Mouse (Mus musculus): ENCODE data around the gene Zfp213. TPM values are rescaled to one million over a fixed set of nuclear protein-coding genes. Genes with fewer than 3 reads are reported as not detected.
"Not testable (repeated sequence)": the region's sequence is repeated elsewhere in the genome, so short reads cannot be mapped to it uniquely, and the experiment has no call there.

Gene Zfp213
- polyA plus RNA-seq, 1 experiment: 13.0 TPM

DNA sequence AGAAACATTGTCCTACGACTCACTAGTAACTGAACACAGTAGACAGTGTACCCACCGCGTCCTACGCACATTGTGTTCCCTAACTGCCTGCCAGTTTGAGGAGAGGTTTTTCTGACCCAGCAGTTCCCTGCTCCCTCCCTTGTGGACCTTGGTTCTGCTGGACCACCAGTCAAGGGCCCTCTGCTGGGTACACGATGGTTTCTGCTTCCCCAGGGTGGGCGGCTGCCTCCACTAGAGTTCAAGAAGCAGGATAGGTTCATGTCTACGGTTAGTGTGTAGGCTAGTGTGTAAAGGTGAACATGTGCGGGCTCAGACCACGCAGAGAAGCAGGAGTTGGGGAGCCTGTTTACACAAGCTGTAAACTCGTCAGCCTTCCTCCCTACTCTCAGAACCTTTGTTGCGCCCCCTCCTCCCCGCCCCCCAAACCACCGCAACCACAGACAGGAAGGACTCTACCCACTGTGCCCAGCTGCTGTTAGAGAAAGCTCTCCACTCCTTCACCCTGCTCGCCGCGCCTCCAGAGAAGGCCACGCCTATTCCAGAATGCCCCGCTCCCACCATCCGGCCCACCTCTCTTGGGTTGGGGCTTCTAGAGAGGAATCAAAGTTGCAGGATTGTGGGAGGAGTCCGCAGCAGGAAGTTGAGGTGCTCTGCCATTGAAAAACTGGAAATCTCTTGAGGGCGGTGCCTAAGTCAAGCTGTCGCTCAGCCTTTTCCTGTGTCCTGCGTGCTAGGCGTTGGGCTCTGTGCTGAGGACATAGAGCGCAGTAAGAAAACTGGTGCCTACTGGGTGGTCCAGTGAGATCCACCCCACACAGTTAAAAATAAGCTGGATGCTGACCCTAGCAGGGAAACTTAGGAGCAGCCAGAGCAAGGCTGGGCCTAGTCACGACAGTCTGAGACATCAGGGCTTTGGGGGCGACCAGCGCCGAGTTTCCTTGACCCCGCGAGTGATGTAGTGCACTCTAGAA lies 34.8 kb upstream of the Zfp213 start, which contains the start of gene Zfp13:
Gene Zfp13 (minus strand): TSS at position 906 of the 971 bp plus-strand sequence.
- Histone ChIP-seq H3ac (ENCODE audit: control insufficient read depth, insufficient read length, low read depth) (peak within 1 kb of the TSS; percentile 68), H3K79me3 (ENCODE audit: low read depth) (no peaks in the 10 kb centered on the region), H3K27me3 (ENCODE audit: control insufficient read depth, insufficient read depth, insufficient read length) (no peaks in the 10 kb centered on the region), H3K36me3 (ENCODE audit: control insufficient read depth, insufficient read depth) (no peaks in the 10 kb centered on the region), H3K4me3 (ENCODE audit: insufficient read depth, poor library complexity, severe bottlenecking) (peak within 1 kb of the TSS; percentile 26), H3K79me2 (ENCODE audit: control insufficient read depth, insufficient read depth) (no peaks in the 10 kb centered on the region)
- TF ChIP-seq FOSL1 (IDR thresholded peaks at IDR 0.05; ENCODE audit: insufficient read depth, low read length, poor library complexity, severe bottlenecking): no peak
- no peak for TF ChIP-seq MYOG (IDR thresholded peaks at IDR 0.05; ENCODE audit: control insufficient read depth, extremely low read depth, insufficient read length)
- no peak for TF ChIP-seq CEBPB (IDR thresholded peaks at IDR 0.05; ENCODE audit: low read depth)
- TF ChIP-seq MYOD1 (IDR thresholded peaks at IDR 0.05; ENCODE audit: control insufficient read depth, insufficient read length, low read depth): no peak
- TF ChIP-seq USF1 (IDR thresholded peaks at IDR 0.05; ENCODE audit: low read depth): no peak
- no peak for TF ChIP-seq CTCF (IDR thresholded peaks at IDR 0.05; ENCODE audit: control insufficient read depth, insufficient read depth, insufficient read length)
- no peak for TF ChIP-seq MAX (IDR thresholded peaks at IDR 0.05)

DNA sequence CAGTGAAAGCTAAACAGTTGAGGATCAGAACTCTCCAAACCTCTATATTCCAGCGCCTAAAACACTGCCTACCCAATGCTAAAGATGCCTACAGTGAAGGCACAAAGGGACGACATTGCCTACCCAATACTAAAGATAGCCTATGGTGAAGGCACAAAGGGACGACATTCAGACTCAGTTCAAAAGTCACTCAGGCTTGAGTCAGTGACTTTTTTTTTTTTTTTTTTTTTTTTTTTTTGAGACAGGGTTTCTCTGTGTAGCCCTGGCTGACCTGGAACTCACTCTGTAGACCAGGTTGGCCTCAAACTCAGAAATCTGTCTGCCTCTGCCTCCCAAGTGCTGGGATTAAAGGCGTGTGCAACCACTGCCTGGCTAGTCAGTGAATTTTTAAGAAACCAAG lies 31.1 kb upstream of the Zfp213 start:
- not testable (repeated sequence) for H3K79me3 ChIP-seq (ENCODE audit: low read depth); H3ac ChIP-seq (ENCODE audit: control insufficient read depth, insufficient read length, low read depth)

DNA sequence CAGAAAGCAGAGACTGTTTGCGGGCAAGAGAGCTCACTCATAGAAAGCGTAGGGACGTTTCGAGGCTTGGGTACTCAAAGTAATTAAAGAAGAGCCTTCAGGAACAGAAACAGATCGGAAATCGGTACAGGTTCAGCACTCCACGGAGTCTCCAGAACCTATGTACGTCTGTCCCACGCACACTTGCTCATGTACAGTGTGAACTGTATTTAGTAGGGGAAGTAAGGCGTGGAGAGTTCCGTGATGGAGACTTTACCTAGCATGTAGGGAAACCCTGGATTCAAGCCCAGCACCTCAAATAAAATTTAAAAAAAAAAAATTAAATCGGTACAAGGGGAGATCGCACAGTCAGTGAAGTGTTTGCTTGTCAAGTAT lies 28.9 kb upstream of the Zfp213 start:
- Histone ChIP-seq H3K79me2 (ENCODE audit: control insufficient read depth, insufficient read depth) (no peaks in the 10 kb centered on the region), H3K79me3 (ENCODE audit: low read depth) (no peaks in the 10 kb centered on the region), H3ac (ENCODE audit: control insufficient read depth, insufficient read length, low read depth) (peak overlapping the region; percentile 59), H3K27me3 (ENCODE audit: control insufficient read depth, insufficient read depth, insufficient read length) (no peaks in the 10 kb centered on the region), H3K36me3 (ENCODE audit: control insufficient read depth, insufficient read depth) (no peaks in the 10 kb centered on the region), H3K4me3 (ENCODE audit: insufficient read depth, poor library complexity, severe bottlenecking) (peak overlapping the region; percentile 16)
- TF ChIP-seq MYOD1 (IDR thresholded peaks at IDR 0.05; ENCODE audit: control insufficient read depth, insufficient read length, low read depth) (no peak), FOSL1 (IDR thresholded peaks at IDR 0.05; ENCODE audit: insufficient read depth, low read length, poor library complexity, severe bottlenecking) (no peak), CTCF (IDR thresholded peaks at IDR 0.05; ENCODE audit: control insufficient read depth, insufficient read depth, insufficient read length) (no peak), MAX (IDR thresholded peaks at IDR 0.05) (no peak), MYOG (IDR thresholded peaks at IDR 0.05; ENCODE audit: control insufficient read depth, extremely low read depth, insufficient read length) (no peak), CEBPB (IDR thresholded peaks at IDR 0.05; ENCODE audit: low read depth) (no peak), USF1 (IDR thresholded peaks at IDR 0.05; ENCODE audit: low read depth) (no peak)

More for the DNA sequence above, 31.1 kb upstream of the Zfp213 start:
- not testable (repeated sequence) for H3K27me3 ChIP-seq (ENCODE audit: control insufficient read depth, insufficient read depth, insufficient read length); H3K4me3 ChIP-seq (ENCODE audit: insufficient read depth, poor library complexity, severe bottlenecking); H3K79me2 ChIP-seq (ENCODE audit: control insufficient read depth, insufficient read depth); H3K36me3 ChIP-seq (ENCODE audit: control insufficient read depth, insufficient read depth)

DNA sequence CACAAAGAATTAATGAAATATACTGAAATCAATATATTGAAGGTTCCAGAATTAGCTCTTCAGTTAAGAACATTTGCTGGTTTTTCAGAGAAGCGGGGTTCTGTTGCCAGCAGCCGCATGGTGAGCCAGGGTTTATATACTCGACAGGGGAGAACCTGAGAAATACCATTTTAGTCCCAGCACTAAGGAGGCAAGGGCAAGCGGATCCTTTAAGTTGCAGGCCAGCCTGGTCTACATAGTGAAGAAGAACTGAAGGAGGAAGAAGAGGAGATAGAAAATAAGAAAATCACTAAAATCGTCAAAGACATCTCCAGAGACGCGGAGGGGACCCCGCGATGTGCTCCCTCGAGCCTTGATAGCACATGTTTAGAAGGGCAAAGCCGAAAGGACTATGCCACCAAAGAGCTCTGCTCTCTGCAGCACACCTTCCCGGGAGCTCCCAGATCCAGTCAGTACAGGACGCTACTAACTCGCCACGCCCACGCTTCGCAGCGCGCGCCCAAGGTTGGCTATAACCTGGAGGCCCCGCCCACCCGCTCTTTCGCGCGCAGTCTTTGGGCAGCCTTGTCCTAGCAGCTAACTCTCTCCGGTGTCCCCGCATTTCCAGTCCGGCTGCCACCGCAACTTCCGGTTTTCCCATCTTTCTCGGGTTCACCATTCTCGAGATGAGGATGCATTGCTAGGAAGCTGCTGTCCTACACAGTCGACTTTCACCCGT lies 28.3 kb upstream of the Zfp213 start:
- Histone ChIP-seq H3K79me3 (ENCODE audit: low read depth) (no peaks in the 10 kb centered on the region), H3K36me3 (ENCODE audit: control insufficient read depth, insufficient read depth) (no peaks in the 10 kb centered on the region), H3K27me3 (ENCODE audit: control insufficient read depth, insufficient read depth, insufficient read length) (no peaks in the 10 kb centered on the region), H3K79me2 (ENCODE audit: control insufficient read depth, insufficient read depth) (no peaks in the 10 kb centered on the region), H3ac (ENCODE audit: control insufficient read depth, insufficient read length, low read depth) (no peak overlapping the region), H3K4me3 (ENCODE audit: insufficient read depth, poor library complexity, severe bottlenecking) (peak overlapping the region; percentile 16)
- peak; percentile 49 for TF ChIP-seq MAX (IDR thresholded peaks at IDR 0.05)
- no peak for TF ChIP-seq MYOD1 (IDR thresholded peaks at IDR 0.05; ENCODE audit: control insufficient read depth, insufficient read length, low read depth)

DNA sequence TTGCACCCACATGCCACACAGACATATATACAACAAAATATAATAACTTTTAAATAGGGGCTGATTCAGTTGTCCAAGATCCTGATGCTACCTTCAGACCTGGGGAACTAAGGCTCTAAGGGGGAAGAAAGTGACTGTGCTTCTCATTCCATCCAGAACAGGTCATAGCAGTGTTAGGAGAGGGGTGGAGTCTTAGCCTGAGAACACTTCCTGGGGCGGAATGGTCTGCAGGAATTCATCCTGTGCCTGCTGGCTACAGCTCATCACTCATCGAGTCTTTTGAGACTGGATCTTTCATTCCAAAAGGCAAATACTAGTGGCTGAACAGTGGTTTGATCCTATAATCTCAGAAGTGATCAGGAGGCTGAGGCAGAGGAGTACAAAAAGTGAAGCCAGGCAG lies 23.2 kb upstream of the Zfp213 start:
- H3ac ChIP-seq (ENCODE audit: control insufficient read depth, insufficient read length, low read depth): no peak overlapping the region
- no peaks in the 10 kb centered on the region for H3K79me2 ChIP-seq (ENCODE audit: control insufficient read depth, insufficient read depth)
- no peak overlapping the region for H3K4me3 ChIP-seq (ENCODE audit: insufficient read depth, poor library complexity, severe bottlenecking)
- TF ChIP-seq CTCF (IDR thresholded peaks at IDR 0.05; ENCODE audit: control insufficient read depth, insufficient read depth, insufficient read length): no peak
- TF ChIP-seq CEBPB (IDR thresholded peaks at IDR 0.05; ENCODE audit: low read depth): no peak
- TF ChIP-seq FOSL1 (IDR thresholded peaks at IDR 0.05; ENCODE audit: insufficient read depth, low read length, poor library complexity, severe bottlenecking): no peak
- TF ChIP-seq MYOD1 (IDR thresholded peaks at IDR 0.05; ENCODE audit: control insufficient read depth, insufficient read length, low read depth): no peak
- TF ChIP-seq MAX (IDR thresholded peaks at IDR 0.05): no peak
- TF ChIP-seq USF1 (IDR thresholded peaks at IDR 0.05; ENCODE audit: low read depth): no peak
- TF ChIP-seq MYOG (IDR thresholded peaks at IDR 0.05; ENCODE audit: control insufficient read depth, extremely low read depth, insufficient read length): no peak
- no peaks in the 10 kb centered on the region for H3K27me3 ChIP-seq (ENCODE audit: control insufficient read depth, insufficient read depth, insufficient read length)
- no peaks in the 10 kb centered on the region for H3K36me3 ChIP-seq (ENCODE audit: control insufficient read depth, insufficient read depth)
- H3K79me3 ChIP-seq (ENCODE audit: low read depth): no peaks in the 10 kb centered on the region
